In genomic region chr5:130919969-130920368, GRCm38 (mm10) we compare ENCODE assay signal across 15 mouse cellular contexts.
"Had no signal": no experiment of that assay in that cellular context is flagged by ENCODE, and none has a peak within 500 bp of the region (broad histone marks: within the 10 kb centered on the region; RNA-seq: fewer than 3 reads in every experiment).

No protein-coding gene starts in this region.

- H3K9me3 ChIP-seq: limb, embryonic 15.5 days; midbrain, embryonic 10.5 days; midbrain, embryonic 15.5 days; stomach, embryonic 15.5 days had no signal

- H3K4me1 ChIP-seq: limb, embryonic 15.5 days; liver, embryonic 12.5 days; stomach, embryonic 15.5 days had no signal

- H3K27me3 ChIP-seq: limb, embryonic 15.5 days; liver, embryonic 12.5 days; midbrain, embryonic 15.5 days; stomach, embryonic 15.5 days had no signal

- DNase-seq: kidney, postnatal 14 days; layer of hippocampus, adult 9-11 months; layer of hippocampus, postnatal 36 days; lung, embryonic 14.5 days; lung, postnatal 10 days; lung, postnatal 4 days; right cerebral cortex, postnatal 4 days; spleen, adult 18-20 months; thymus, postnatal 36 days had no signal

- H3K36me3 ChIP-seq: limb, embryonic 15.5 days; liver, embryonic 12.5 days; midbrain, embryonic 10.5 days; midbrain, embryonic 15.5 days; stomach, embryonic 15.5 days had no signal

- H3K4me2 ChIP-seq: limb, embryonic 15.5 days; liver, embryonic 12.5 days; lung, embryonic 14.5 days; midbrain, embryonic 15.5 days; stomach, embryonic 15.5 days had no signal

- ATAC-seq: intestine, postnatal 0 days; liver, embryonic 12.5 days; midbrain, embryonic 15.5 days had no signal

- H3K27ac ChIP-seq: limb, embryonic 15.5 days; liver, embryonic 12.5 days; midbrain, embryonic 10.5 days; midbrain, embryonic 15.5 days; stomach, embryonic 15.5 days had no signal

- H3K4me3 ChIP-seq: limb, embryonic 15.5 days; liver, embryonic 12.5 days; midbrain, embryonic 10.5 days; midbrain, embryonic 15.5 days; stomach, embryonic 15.5 days had no signal

- H3K9ac ChIP-seq: limb, embryonic 15.5 days; liver, embryonic 12.5 days; lung, embryonic 14.5 days; midbrain, embryonic 15.5 days; stomach, embryonic 15.5 days had no signal
